Mouse (Mus musculus) monocyte, adult 59 days (primary cell): ENCODE data around the gene Disp2. TPM values are rescaled to one million over a fixed set of nuclear protein-coding genes. Genes with fewer than 3 reads are reported as not detected.

Source experiments
- total RNA-seq, 2 experiments: library from RNA; stranded (reverse); gene quantifications; one replicate each; pipeline ENCODE4 v1.2.4; 2023

The Disp2 gene
- total RNA-seq = not detected

GRCm38 (mm10) chr2:118779504-118780480, at the start of gene Disp2:
Disp2 (plus strand) TSS chr2:118779719.

GRCm38 (mm10) chr2:118745232-118745884, 34.2 kb upstream of the Disp2 start, which contains the start of gene Inafm2:
Inafm2 (plus strand) TSS chr2:118745758.

GRCm38 (mm10) chr2:118761906-118762783, 17.4 kb upstream of the Disp2 start, which contains the start of gene Ccdc9b:
Ccdc9b (minus strand) TSS chr2:118762661.

GRCm38 (mm10) chr2:118772158-118772874, 7.2 kb upstream of the Disp2 start, which contains the start of gene Phgr1:
Phgr1 (plus strand) TSS chr2:118772769.

GRCm38 (mm10) chr2:118813981-118814836, 34.7 kb downstream of the Disp2 start, which contains the start of gene Knstrn:
Knstrn (plus strand) TSS chr2:118814003.

Other genes starting within 250 kb of the Disp2 start
- gene Bmf, start 230.0 kb upstream of the Disp2 start, total RNA-seq = 10 to 100 TPM; 52.0 to 57.8 TPM
- 1 to 10 TPM; 7.3 to 8.0 TPM for gene Bub1b, start 181.5 kb upstream of the Disp2 start, total RNA-seq
- not detected for gene Pak6, start 116.4 kb upstream of the Disp2 start, total RNA-seq
- gene Ankrd63, start 75.8 kb upstream of the Disp2 start, total RNA-seq = under 1 TPM; 0.09 to 0.26 TPM
- 10 to 100 TPM; 73.3 to 84.3 TPM for gene Plcb2, start 51.3 kb upstream of the Disp2 start, total RNA-seq
- gene Inafm2, start 34.0 kb upstream of the Disp2 start, total RNA-seq = 10 to 100 TPM; 21.7 to 21.9 TPM
- under 1 TPM; 0.52 to 0.81 TPM for gene Ccdc9b, start 17.1 kb upstream of the Disp2 start, total RNA-seq
- not detected for gene Phgr1, start 7.0 kb upstream of the Disp2 start, total RNA-seq
- gene Knstrn, start 34.3 kb downstream of the Disp2 start, total RNA-seq = 1 to 10 TPM; 5.0 to 7.1 TPM
- 10 to 100 TPM; 30.6 to 44.1 TPM for gene Ivd, start 82.2 kb downstream of the Disp2 start, total RNA-seq
- gene Bahd1, start 120.7 kb downstream of the Disp2 start, total RNA-seq = 10 to 100 TPM; 20.4 to 22.3 TPM
- gene Chst14, start 146.8 kb downstream of the Disp2 start, total RNA-seq = 1 to 10 TPM; 7.0 to 8.8 TPM
- 10 to 100 TPM; 10.7 to 14.7 TPM for gene Ccdc32, start 249.7 kb downstream of the Disp2 start, total RNA-seq